In the genomic region with DNA sequence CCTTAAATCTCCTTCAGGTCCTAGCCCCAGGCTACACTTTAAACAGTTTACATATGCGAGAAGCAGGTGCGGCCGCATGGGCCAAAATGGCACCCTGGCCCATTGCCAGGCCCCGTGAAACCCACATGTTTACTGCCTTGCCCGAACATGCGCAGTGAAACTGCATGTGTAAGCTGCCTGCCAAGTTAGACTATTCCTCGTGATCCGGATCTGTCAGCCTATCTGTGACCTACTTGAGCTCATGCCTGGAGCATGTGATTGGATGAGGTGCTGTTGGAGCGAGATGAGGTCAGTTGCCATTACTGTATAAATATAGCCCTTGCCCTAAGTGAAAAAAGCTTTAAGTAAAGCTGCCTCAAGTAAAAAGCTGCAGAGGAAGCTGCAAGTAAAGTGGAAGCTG, we compare ENCODE assay signal across 11 mouse cellular contexts. TPM values are rescaled to one million over a fixed set of nuclear protein-coding genes. Genes with fewer than 3 reads are reported as not detected.
A peak's percentile ranks its signal among the peaks of the same experiment; 100 is the strongest.
DNase-seq lines count a peak whose midpoint lies in the region; ATAC-seq and TF ChIP-seq lines count a peak whose summit lies in the region.
"Not testable (repeated sequence)": the region's sequence is repeated elsewhere in the genome, so short reads cannot be mapped to it uniquely, and the experiment has no call there.
"Had no signal": no experiment of that assay in that cellular context is flagged by ENCODE, and none has a peak within 500 bp of the region (broad histone marks: within the 10 kb centered on the region; RNA-seq: fewer than 3 reads in every experiment).

No protein-coding gene starts in this region.

- DNase-seq in cerebellum, adult 11-12 months = peak; percentile 72
- DNase-seq in cerebellum, postnatal 36 days = peak; percentile 34 to 52
- peak; percentile 62 for DNase-seq in gastrocnemius, postnatal 25 days
- DNase-seq in kidney, adult 18-20 months = peak; percentile 11
- not testable (repeated sequence) for DNase-seq in limb, embryonic 14.5 days (ENCODE audit: low spot score)
- peak; percentile 30 for DNase-seq in retina, postnatal 7 days (ENCODE audit: low read depth, low spot score)

- not testable (repeated sequence) for TF ChIP-seq POLR2A in limb, embryonic 14.5 days (IDR thresholded peaks at IDR 0.05; ENCODE audit: borderline replicate concordance, extremely low read depth, insufficient read depth, insufficient read length)

- H3K27ac ChIP-seq in heart, embryonic 16.5 days (ENCODE audit: low read length) = peak overlapping the region; percentile 33; the same call in 1 of the 2 replicates
- not testable (repeated sequence) for H3K27ac ChIP-seq in limb, embryonic 14.5 days (replicated peaks; ENCODE audit: low read depth, low read length)

- H3K4me1 ChIP-seq in heart, embryonic 16.5 days (ENCODE audit: control insufficient read depth, insufficient read depth, low read length); limb, embryonic 14.5 days (ENCODE audit: control insufficient read depth, insufficient read depth, low read length): not testable (repeated sequence)

- not testable (repeated sequence) for H3K9me3 ChIP-seq in heart, embryonic 16.5 days (replicated peaks; ENCODE audit: control insufficient read depth, low read length); limb, embryonic 14.5 days (ENCODE audit: control insufficient read depth, low read length)

- H3K4me2 ChIP-seq in heart, embryonic 16.5 days (ENCODE audit: low read depth, low read length); limb, embryonic 14.5 days (replicated peaks; ENCODE audit: low read depth, low read length, severe bottlenecking): not testable (repeated sequence)

- H3K4me3 ChIP-seq in heart, embryonic 16.5 days (ENCODE audit: low read length); limb, embryonic 14.5 days (replicated peaks; ENCODE audit: low read length): not testable (repeated sequence)

- H3K9ac ChIP-seq in heart, embryonic 16.5 days (ENCODE audit: low read length); limb, embryonic 14.5 days (ENCODE audit: low read depth, low read length, severe bottlenecking): not testable (repeated sequence)

- ATAC-seq in heart, embryonic 16.5 days (replicated peaks; ENCODE audit: extremely low read depth, insufficient read depth, low FRiP score) = peak; percentile 81; the same call in 1 of the 2 replicates
- ATAC-seq in limb, embryonic 14.5 days (ENCODE audit: low FRiP score, low read depth) = peak; percentile 37; the same call in 1 of the 2 replicates

- H3K36me3 ChIP-seq in heart, embryonic 16.5 days (ENCODE audit: control insufficient read depth, insufficient read depth); limb, embryonic 14.5 days (ENCODE audit: control insufficient read depth, insufficient read depth, low read length): not testable (repeated sequence)

- not testable (repeated sequence) for H3K27me3 ChIP-seq in heart, embryonic 16.5 days (ENCODE audit: control insufficient read depth, insufficient read depth, low read length); limb, embryonic 14.5 days (ENCODE audit: control insufficient read depth, insufficient read depth, low read length)

- 69% methylated on average over 9 of the region's 9 CpGs for WGBS in heart, embryonic 16.5 days
- 44% methylated on average over 9 of the region's 9 CpGs for WGBS in limb, embryonic 14.5 days

RNA-seq across cellular contexts. Expression of gene Nek5, which starts 11.6 kb away (rescaled TPM):
- under 1 TPM in 1 of 2 experiments, not detected in 1; 0.23 TPM for total RNA-seq in gastrocnemius, postnatal 25 days (2021)
- 0.38 and 0.51 TPM in 2 replicates for polyA plus RNA-seq in heart, embryonic 16.5 days (2015; fragmentation: Nextera tagmentation; extraction: Ambion mirVana)
- polyA plus RNA-seq in limb, embryonic 14.5 days (2012; rRNA removed) = 0.05 and 0.26 TPM in 2 replicates
- polyA plus RNA-seq in limb, embryonic 14.5 days (2014; fragmentation: Nextera tagmentation; extraction: Ambion mirVana) = 0.15 and 0.32 TPM in 2 replicates
- total RNA-seq: granulocyte monocyte progenitor cell, adult 5-6 weeks; left cerebral cortex, postnatal 36 days; monocyte, adult 5-6 weeks had no signal
- polyA plus RNA-seq: spleen, adult 2 months had no signal

RNA-seq across cellular contexts. Expression of gene Nek3, which starts 29.8 kb away (rescaled TPM):
- total RNA-seq in gastrocnemius, postnatal 25 days (2021) = 1 to 10 TPM; 2.4 to 2.8 TPM
- polyA plus RNA-seq in heart, embryonic 16.5 days (2015; fragmentation: Nextera tagmentation; extraction: Ambion mirVana) = 4.9 and 5.3 TPM in 2 replicates
- polyA plus RNA-seq in limb, embryonic 14.5 days (2012; rRNA removed) = 4.3 and 6.1 TPM in 2 replicates
- polyA plus RNA-seq in limb, embryonic 14.5 days (2014; fragmentation: Nextera tagmentation; extraction: Ambion mirVana) = 4.0 and 4.9 TPM in 2 replicates

RNA-seq across cellular contexts. Expression of gene Ckap2, which starts 49.2 kb away (rescaled TPM):
- total RNA-seq in gastrocnemius, postnatal 25 days (2021) = under 1 TPM; 0.46 to 0.96 TPM
- polyA plus RNA-seq in heart, embryonic 16.5 days (2015; fragmentation: Nextera tagmentation; extraction: Ambion mirVana) = 29.1 and 37.4 TPM in 2 replicates
- 30.6 and 36.7 TPM in 2 replicates for polyA plus RNA-seq in limb, embryonic 14.5 days (2012; rRNA removed)
- polyA plus RNA-seq in limb, embryonic 14.5 days (2014; fragmentation: Nextera tagmentation; extraction: Ambion mirVana) = 40.3 and 43.0 TPM in 2 replicates

RNA-seq across cellular contexts. Expression of gene Vps36, which starts 56.1 kb away (rescaled TPM):
- total RNA-seq in gastrocnemius, postnatal 25 days (2021) = 10 to 100 TPM; 27.9 to 33.0 TPM
- 21.6 and 21.7 TPM in 2 replicates for polyA plus RNA-seq in heart, embryonic 16.5 days (2015; fragmentation: Nextera tagmentation; extraction: Ambion mirVana)
- 18.1 and 21.6 TPM in 2 replicates for polyA plus RNA-seq in limb, embryonic 14.5 days (2012; rRNA removed)
- polyA plus RNA-seq in limb, embryonic 14.5 days (2014; fragmentation: Nextera tagmentation; extraction: Ambion mirVana) = 32.5 and 33.3 TPM in 2 replicates
